ENCODE assay signal across 16 mouse cellular contexts in the genomic region with DNA sequence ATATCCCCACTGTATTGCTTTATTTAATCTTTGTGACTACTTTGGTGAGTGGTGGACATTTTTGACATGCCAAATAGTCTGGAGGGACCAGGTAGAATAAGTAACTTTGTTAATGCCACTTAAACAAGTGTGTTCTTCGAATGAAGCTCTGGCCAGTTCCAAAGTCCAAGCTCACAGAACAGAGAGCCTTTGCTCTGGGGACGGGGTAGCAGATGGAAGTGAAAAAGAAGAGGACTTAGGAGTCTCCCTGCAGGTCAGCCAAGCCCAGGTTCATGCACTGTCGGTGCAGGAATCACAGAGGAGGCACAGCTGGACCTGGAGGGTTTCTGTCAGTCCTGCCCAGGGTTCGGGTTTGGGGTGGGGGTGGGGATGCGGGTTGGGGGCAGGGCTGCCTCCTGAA. TPM values are rescaled to one million over a fixed set of nuclear protein-coding genes. Genes with fewer than 3 reads are reported as not detected.
"Had no signal": no experiment of that assay in that cellular context is flagged by ENCODE, and none has a peak within 500 bp of the region (broad histone marks: within the 10 kb centered on the region; RNA-seq: fewer than 3 reads in every experiment).

No protein-coding gene starts in this region.

- H3K4me3 ChIP-seq: limb, embryonic 15.5 days; liver, embryonic 13.5 days; lung, embryonic 15.5 days; megakaryocyte, embryonic 14.5 days; midbrain, embryonic 13.5 days had no signal

- H3K9ac ChIP-seq: limb, embryonic 15.5 days; liver, embryonic 13.5 days; liver, postnatal 0 days; lung, embryonic 15.5 days; midbrain, embryonic 13.5 days; neural tube, embryonic 13.5 days had no signal

- H3K4me2 ChIP-seq: limb, embryonic 15.5 days; liver, embryonic 13.5 days; lung, embryonic 15.5 days had no signal

- H3K9me3 ChIP-seq: limb, embryonic 15.5 days; liver, embryonic 13.5 days; lung, embryonic 15.5 days; megakaryocyte, embryonic 14.5 days; midbrain, embryonic 13.5 days; neural tube, embryonic 13.5 days had no signal

- DNase-seq: layer of hippocampus, adult 9-11 months; layer of hippocampus, postnatal 36 days; liver, embryonic 13.5 days; liver, postnatal 0 days; lung, postnatal 14 days; right cerebral cortex, postnatal 25 days; thymus, postnatal 36 days had no signal

- ATAC-seq: inflammation-experienced regulatory T-cells, adult 6 months; liver, postnatal 0 days; midbrain, embryonic 13.5 days had no signal

- H3K36me3 ChIP-seq: limb, embryonic 15.5 days; liver, embryonic 13.5 days; lung, embryonic 15.5 days; midbrain, embryonic 13.5 days; neural tube, embryonic 13.5 days had no signal

- H3K27ac ChIP-seq: kidney, postnatal 0 days; limb, embryonic 15.5 days; liver, embryonic 13.5 days; lung, embryonic 15.5 days; macrophage; midbrain, embryonic 13.5 days had no signal

RNA-seq across cellular contexts. Expression of a gene that starts 1.1 kb away (rescaled TPM):
- total RNA-seq: monocyte, adult 5-6 weeks had no signal
- polyA plus RNA-seq: liver, postnatal 0 days; macrophage had no signal
